Mouse (Mus musculus) B cell, adult 2 months (primary cell): ENCODE data around the gene Rapgef3.

Source experiments
- DNase-seq, 2 experiments: peaks; one replicate each; pipeline ENCODE4 v3.0.0; 2022

Gene Rapgef3

GRCm38 (mm10) chr15:97793386-97794153 is 25.8 kb upstream of the Rapgef3 start:
- DNase-seq = no peak

GRCm38 (mm10) chr15:97791126-97791700 is 23.4 kb upstream of the Rapgef3 start:
- DNase-seq = no peak

- DNase-seq = peak; percentile 79 to 81
Observed at GRCm38 (mm10) chr15:97789761-97790505, 22.2 kb upstream of the Rapgef3 start.

- no peak for DNase-seq
Observed at GRCm38 (mm10) chr15:97788821-97789220, 21.0 kb upstream of the Rapgef3 start.

GRCm38 (mm10) chr15:97787799-97788667 is 20.3 kb upstream of the Rapgef3 start:
- DNase-seq = no peak

GRCm38 (mm10) chr15:97787148-97787798 is 19.5 kb upstream of the Rapgef3 start:
- DNase-seq = no peak

GRCm38 (mm10) chr15:97786412-97787112 is 18.8 kb upstream of the Rapgef3 start:
- DNase-seq = no peak

- DNase-seq = no peak
Observed at GRCm38 (mm10) chr15:97785731-97786411, 18.1 kb upstream of the Rapgef3 start.

- DNase-seq = no peak
Observed at GRCm38 (mm10) chr15:97784561-97785161, 16.9 kb upstream of the Rapgef3 start.

- DNase-seq = peak; percentile 96
Observed at GRCm38 (mm10) chr15:97784092-97784559, 16.4 kb upstream of the Rapgef3 start.

- peak; percentile 90 to 91 for DNase-seq
Observed at GRCm38 (mm10) chr15:97782749-97783105, 15.0 kb upstream of the Rapgef3 start.

- DNase-seq = no peak
Observed at GRCm38 (mm10) chr15:97781961-97782748, 14.4 kb upstream of the Rapgef3 start.

GRCm38 (mm10) chr15:97780611-97781031 is 12.8 kb upstream of the Rapgef3 start:
- no peak for DNase-seq

- no peak for DNase-seq
Observed at GRCm38 (mm10) chr15:97779576-97779975, 11.8 kb upstream of the Rapgef3 start.

GRCm38 (mm10) chr15:97778311-97779098 is 10.7 kb upstream of the Rapgef3 start, which contains the start of gene Slc48a1:
Gene Slc48a1, plus strand, starts transcription at chr15:97778520.
- DNase-seq = no peak

GRCm38 (mm10) chr15:97776919-97777318 is 9.1 kb upstream of the Rapgef3 start:
- DNase-seq = no peak

GRCm38 (mm10) chr15:97776514-97776913 is 8.7 kb upstream of the Rapgef3 start:
- peak; percentile 83 to 85 for DNase-seq

- DNase-seq = no peak
Observed at GRCm38 (mm10) chr15:97773961-97774370, 6.2 kb upstream of the Rapgef3 start.

- DNase-seq = no peak
Observed at GRCm38 (mm10) chr15:97773108-97773507, 5.3 kb upstream of the Rapgef3 start.
